Mouse (Mus musculus) MEL (cell line): ENCODE measurements around the gene Ostc. TPM values are rescaled to one million over a fixed set of nuclear protein-coding genes. Genes with fewer than 3 reads are reported as not detected.

Experiments
- DNase-seq: peaks from one replicate; pipeline ENCODE4 v3.0.0; 2011; ENCODE audit warnings: low read depth, low spot score
- H3K27ac ChIP-seq: 2 replicates; pipeline ENCODE4 v1.5.1; 2012; ENCODE audit warnings: low read depth, mild to moderate bottlenecking, control low read depth, low read length, moderate library complexity; ENCODE audit not compliant: control insufficient read depth
- H3K27me3 ChIP-seq, 2 experiments: fragments of 150-350 bp in 1 of 2; sonication (generic) in 1 of 2; 2 replicates each; pipeline ENCODE4 v1.6.1; 2012; ENCODE audit warnings: low read length in 2 of 2, mild to moderate bottlenecking in 2 of 2, improper control_type of control experiment in 1 of 2, moderate library complexity in 1 of 2; ENCODE audit not compliant: insufficient read depth in 2 of 2, control insufficient read depth in 1 of 2
- H3K36me3 ChIP-seq, 2 experiments: 2 replicates each; pipeline ENCODE4 v1.6.1; 2012 to 2014; ENCODE audit warnings: low read length in 2 of 2, improper control_type of control experiment in 1 of 2, inconsistent platforms in 1 of 2, mild to moderate bottlenecking in 1 of 2; ENCODE audit not compliant: insufficient read depth in 2 of 2, control insufficient read depth in 1 of 2
- H3K4me1 ChIP-seq, 2 experiments: fragments of 150-350 bp in 1 of 2; sonication (generic) in 1 of 2; 2 replicates each; pipeline ENCODE4 v1.6.1; 2012; ENCODE audit warnings: low read length in 2 of 2, improper control_type of control experiment in 1 of 2, mild to moderate bottlenecking in 1 of 2; ENCODE audit not compliant: insufficient read depth in 2 of 2, control insufficient read depth in 1 of 2
- H3K4me3 ChIP-seq, 2 experiments: fragments of 150-350 bp in 1 of 2; sonication (generic) in 1 of 2; 2 replicates each; pipeline ENCODE4 v1.5.1; 2012; ENCODE audit warnings: low read depth in 2 of 2, low read length in 2 of 2, mild to moderate bottlenecking in 2 of 2, moderate library complexity in 2 of 2, control low read depth in 1 of 2, improper control_type of control experiment in 1 of 2; ENCODE audit not compliant: control insufficient read depth in 1 of 2, insufficient read depth in 1 of 2
- H3K79me2 ChIP-seq: 2 replicates; pipeline ENCODE4 v1.6.1; 2012; ENCODE audit warnings: mild to moderate bottlenecking, low read length, moderate library complexity; ENCODE audit not compliant: control insufficient read depth, poor library complexity, insufficient read depth
- H3K9ac ChIP-seq: 2 replicates; pipeline ENCODE4 v1.6.1; 2012; ENCODE audit warnings: low read depth, mild to moderate bottlenecking, control low read depth, low read length, moderate library complexity; ENCODE audit not compliant: control insufficient read depth, poor library complexity, severe bottlenecking
- H3K9me3 ChIP-seq: fragments of 150-350 bp; sonication (generic); replicated peaks from 2 replicates; pipeline ENCODE4 v1.6.1; 2012; ENCODE audit warnings: mild to moderate bottlenecking, low read length, improper control_type of control experiment, moderate library complexity; ENCODE audit not compliant: insufficient read depth
- CHD2 ChIP-seq: IDR thresholded peaks from 2 replicates; pipeline ENCODE4 v1.6.1; 2011; ENCODE audit warnings: low read length, improper control_type of control experiment
- CTCF ChIP-seq, 3 experiments: IDR thresholded peaks in 2 of 3; conservative IDR thresholded peaks in 1 of 3; 2 replicates each; pipeline ENCODE4 v1.5.1; 2011 to 2012; ENCODE audit warnings: low read length in 3 of 3, low read depth in 2 of 3, mild to moderate bottlenecking in 2 of 3, improper control_type of control experiment in 1 of 3, inconsistent platforms in 1 of 3, mixed read lengths in 1 of 3, moderate library complexity in 1 of 3; ENCODE audit not compliant: control insufficient read depth in 1 of 3, insufficient read depth in 1 of 3, poor library complexity in 1 of 3, severe bottlenecking in 1 of 3
- E2F4 ChIP-seq: IDR thresholded peaks from 2 replicates; pipeline ENCODE4 v1.6.1; 2011; ENCODE audit warnings: low read depth, low read length, improper control_type of control experiment, borderline replicate concordance
- MAFK ChIP-seq: IDR thresholded peaks from 2 replicates; pipeline ENCODE4 v1.6.1; 2011; ENCODE audit warnings: low read depth, mild to moderate bottlenecking, low read length, improper control_type of control experiment, borderline replicate concordance
- MYC ChIP-seq: IDR thresholded peaks from 2 replicates; pipeline ENCODE4 v1.6.1; 2011; ENCODE audit warnings: low read depth, mild to moderate bottlenecking, low read length, improper control_type of control experiment, moderate library complexity
- NRF1 ChIP-seq: IDR thresholded peaks from 2 replicates; pipeline ENCODE4 v1.6.1; 2014; ENCODE audit warnings: low read depth, mild to moderate bottlenecking, inconsistent platforms, low read length, improper control_type of control experiment, moderate library complexity; ENCODE audit not compliant: poor library complexity, insufficient read depth, severe bottlenecking
- RAD21 ChIP-seq: IDR thresholded peaks from 2 replicates; pipeline ENCODE4 v1.6.1; 2011; ENCODE audit warnings: mild to moderate bottlenecking, low read depth, low read length, improper control_type of control experiment
- SIN3A ChIP-seq: IDR thresholded peaks from 2 replicates; pipeline ENCODE4 v1.6.1; 2012; ENCODE audit warnings: low read length, improper control_type of control experiment, inconsistent platforms
- USF1 ChIP-seq: IDR thresholded peaks from 2 replicates; pipeline ENCODE4 v1.6.1; 2014; ENCODE audit warnings: low read depth, mild to moderate bottlenecking, inconsistent platforms, low read length, improper control_type of control experiment, moderate library complexity
- USF2 ChIP-seq, 2 experiments: IDR thresholded peaks; 2 replicates each; pipeline ENCODE4 v1.6.1; 2011 to 2012; ENCODE audit warnings: improper control_type of control experiment in 2 of 2, low read length in 2 of 2, borderline replicate concordance in 1 of 2, inconsistent platforms in 1 of 2, low read depth in 1 of 2, mild to moderate bottlenecking in 1 of 2; ENCODE audit not compliant: insufficient read depth in 1 of 2
- ZKSCAN1 ChIP-seq: IDR thresholded peaks from 2 replicates; pipeline ENCODE4 v1.6.1; 2012; ENCODE audit warnings: low read depth, mild to moderate bottlenecking, inconsistent platforms, low read length, improper control_type of control experiment, moderate library complexity
- polyA plus RNA-seq, 2 experiments: library from polyadenylated mRNA; stranded (reverse) in 1 of 2; unstranded in 1 of 2; fragments of >175 nt in 1 of 2; fragments of >200 nt in 1 of 2; gene quantifications; 2 replicates each; pipeline versions ENCODE4 v1.2.1 to v1.2.4; 2012; ENCODE audit warnings: low replicate concordance in 2 of 2, low read depth in 1 of 2; ENCODE audit not compliant: insufficient read length in 2 of 2, insufficient read depth in 1 of 2, missing spikeins in 1 of 2
- total RNA-seq: library from RNA; depleted of rRNA; stranded (reverse); fragments of 300-350 nt; gene quantifications from 2 replicates; pipeline ENCODE4 v1.2.3, GENCODE M21; 2012

Gene Ostc
- total and polyA plus RNA-seq, 3 experiments: 185 to 199 TPM; not detected in 1

- DNase-seq: no peak
- no peaks in the 10 kb centered on the region for H3K27me3 ChIP-seq
- H3K4me1 ChIP-seq: no peaks in the 10 kb centered on the region
- H3K9me3 ChIP-seq: no peaks in the 10 kb centered on the region
- H3K4me3 ChIP-seq: no peak overlapping the region
- H3K27ac ChIP-seq: no peak overlapping the region
- no peaks in the 10 kb centered on the region for H3K79me2 ChIP-seq
- TF ChIP-seq SIN3A (no peak), MAFK (0 out of 2 replicates have a peak, but pooled peaks have one; percentile 36)
- TF ChIP-seq, all 39 proteins: peak for 1
- Histone ChIP-seq H3K36me3 (no peaks in the 10 kb centered on the region), H3K9ac (no peak overlapping the region)
These were observed 48.0 kb upstream of the Ostc start for GRCm38 (mm10) chr3:130757117-130757852.

GRCm38 (mm10) chr3:130749206-130749605 is 40.0 kb upstream of the Ostc start:
- Histone ChIP-seq H3K9ac (no peak overlapping the region), H3K79me2 (no peaks in the 10 kb centered on the region), H3K4me1 (no peaks in the 10 kb centered on the region), H3K36me3 (no peaks in the 10 kb centered on the region), H3K4me3 (no peak overlapping the region), H3K27me3 (peaks cover 0 to 3% of the 10 kb centered on the region in 2 experiments; a peak in 2 of 4 replicates), H3K27ac (no peak overlapping the region), H3K9me3 (no peaks in the 10 kb centered on the region)
- TF ChIP-seq CHD2 (no peak), CTCF (IDR thresholded peaks at IDR 0.05 in 2 of 3, conservative IDR thresholded peaks at IDR 0.05 in 1 of 3; ENCODE audit: control insufficient read depth in 1 of 3, insufficient read depth in 1 of 3, low read depth in 2 of 3, low read length in 3 of 3, poor library complexity in 1 of 3, severe bottlenecking in 1 of 3) (no peak), E2F4 (no peak), USF1 (no peak), USF2 (IDR thresholded peaks at IDR 0.05; ENCODE audit: borderline replicate concordance in 1 of 2, insufficient read depth in 1 of 2, low read depth in 1 of 2, low read length in 2 of 2) (no peak), RAD21 (no peak), MYC (no peak), NRF1 (no peak), ZKSCAN1 (no peak)
- no peak for DNase-seq
